Mouse (Mus musculus) embryonic facial prominence, embryonic 15.5 days (tissue): ENCODE measurements around the gene Mief1. TPM values are rescaled to one million over a fixed set of nuclear protein-coding genes. Genes with fewer than 3 reads are reported as not detected.
A peak's percentile ranks its signal among the peaks of the same experiment; 100 is the strongest.

Experiments
- ATAC-seq: fragments of 200-750 bp; cut with Nextera tagmentation; 2 replicates; pipeline ENCODE4 v1.8.0; 2017; ENCODE audit warnings: low read depth, moderate TSS enrichment; ENCODE audit not compliant: insufficient number of reproducible peaks, low FRiP score, low TSS enrichment
- H3K27ac ChIP-seq: fragments of 300-500 bp; sonication (generic); replicated peaks from 2 replicates; pipeline ENCODE4 v1.5.1; 2015; ENCODE audit warnings: mild to moderate bottlenecking, inconsistent platforms
- H3K27me3 ChIP-seq: fragments of 300-500 bp; sonication (generic); 2 replicates; pipeline ENCODE4 v1.6.1; 2015; ENCODE audit warnings: inconsistent platforms
- H3K36me3 ChIP-seq: fragments of 300-500 bp; sonication (generic); 2 replicates; pipeline ENCODE4 v1.6.1; 2015; ENCODE audit warnings: mild to moderate bottlenecking, inconsistent platforms
- H3K4me1 ChIP-seq: fragments of 300-500 bp; sonication (generic); 2 replicates; pipeline ENCODE4 v1.6.1; 2015; ENCODE audit warnings: inconsistent platforms
- H3K4me2 ChIP-seq: fragments of 300-500 bp; sonication (generic); replicated peaks from 2 replicates; pipeline ENCODE4 v1.6.1; 2015; ENCODE audit warnings: mild to moderate bottlenecking, inconsistent platforms
- H3K4me3 ChIP-seq: fragments of 300-500 bp; sonication (generic); replicated peaks from 2 replicates; pipeline ENCODE4 v1.5.1; 2015; ENCODE audit warnings: mild to moderate bottlenecking, inconsistent platforms
- H3K9ac ChIP-seq: fragments of 300-500 bp; sonication (generic); 2 replicates; pipeline ENCODE4 v1.6.1; 2015; ENCODE audit warnings: inconsistent platforms
- H3K9me3 ChIP-seq: fragments of 300-500 bp; sonication (generic); replicated peaks from 2 replicates; pipeline ENCODE4 v1.6.1; 2016; ENCODE audit warnings: inconsistent platforms
- WGBS: fragments of 180-500 bp; shearing (Covaris S2); methylation state at CpG from one replicate; pipeline ENCODE4 v1.1.7; 2015; 5-methylcytosine and 5-hydroxymethylcytosine counted together
- polyA plus RNA-seq: library from polyadenylated mRNA; unstranded; fragments of >200 nt; fragmentation: Nextera tagmentation; extraction: Ambion mirVana; gene quantifications from 2 replicates; pipeline ENCODE4 v1.2.1, GENCODE M21; 2015

Mief1 gene
- polyA plus RNA-seq, result 26.4 and 27.8 TPM in 2 replicates

DNA sequence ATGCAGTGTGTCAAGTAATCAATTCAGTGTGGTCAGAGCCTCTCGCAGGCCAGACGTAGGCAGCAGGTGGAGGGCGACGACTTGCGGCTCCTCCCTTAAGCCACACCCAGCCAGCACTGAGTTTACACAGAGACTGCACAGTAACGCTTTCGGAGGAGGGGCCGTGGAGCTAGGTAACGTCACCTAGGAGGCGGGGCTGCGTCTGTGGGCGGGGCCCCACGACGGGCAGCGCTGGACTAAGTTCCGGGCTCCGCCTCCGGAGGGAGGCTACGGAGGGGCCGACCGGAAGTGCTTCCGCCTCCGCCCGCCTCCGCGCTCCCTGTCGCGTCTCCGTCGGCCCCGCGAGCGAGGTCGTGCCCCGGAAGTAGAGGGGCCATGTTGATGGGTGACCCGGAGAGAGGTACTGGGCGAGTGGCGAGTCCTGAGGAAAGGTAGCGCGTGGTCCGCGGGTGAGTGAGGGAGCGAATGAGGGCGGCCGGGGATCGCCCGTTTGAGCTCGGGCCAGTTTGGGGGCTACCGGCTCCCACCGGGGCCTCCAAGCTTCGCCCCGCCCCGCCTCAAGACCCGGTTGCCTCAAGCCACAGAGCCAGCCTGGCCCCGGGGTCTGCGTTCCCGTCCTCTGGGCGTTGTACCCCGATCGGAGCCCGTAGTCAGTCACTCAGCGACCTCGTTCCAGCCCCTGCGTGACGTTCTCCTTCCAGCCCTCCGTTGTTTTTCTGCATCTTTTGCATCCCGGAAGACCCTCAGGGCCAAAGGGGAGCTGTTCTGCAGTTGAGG lies at the start of gene Mief1:
Gene Mief1, plus strand, starts transcription at position 286 of the 777 bp plus-strand sequence.
- H3K4me2 ChIP-seq, result peak within 1 kb of the TSS; percentile 75
- peaks cover 31% of the 10 kb centered on the region for H3K36me3 ChIP-seq
- peak within 1 kb of the TSS; percentile 89 for H3K27ac ChIP-seq
- no peaks in the 10 kb centered on the region for H3K27me3 ChIP-seq
- peaks cover 18% of the 10 kb centered on the region for H3K4me1 ChIP-seq
- peak; percentile 97 for ATAC-seq
- under 1% methylated on average over 67 of the region's 67 CpGs for WGBS
- no peaks in the 10 kb centered on the region for H3K9me3 ChIP-seq
- peak within 1 kb of the TSS; percentile 90 for H3K9ac ChIP-seq
- peak within 1 kb of the TSS; percentile 91 for H3K4me3 ChIP-seq

DNA sequence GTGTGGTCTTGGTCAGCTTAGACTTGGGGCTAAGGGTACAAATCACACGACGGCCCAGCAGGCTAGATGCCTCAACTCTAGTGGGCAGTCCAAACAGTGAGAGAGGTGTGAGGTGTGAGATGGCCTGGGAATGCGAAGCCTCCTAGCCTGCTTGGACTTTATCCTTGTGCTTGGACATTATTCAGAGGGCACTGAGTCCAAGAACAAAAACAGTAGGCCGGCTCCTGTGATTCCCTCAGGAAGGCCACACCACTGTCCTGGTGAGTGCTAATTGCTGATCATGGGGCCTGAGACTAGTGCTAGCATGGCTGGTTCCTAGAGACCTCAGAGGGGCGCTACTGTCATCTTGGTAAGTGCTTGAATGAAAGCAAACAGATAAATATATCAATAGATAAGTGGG lies 44.9 kb upstream of the Mief1 start:
- Histone ChIP-seq H3K9me3 (no peaks in the 10 kb centered on the region), H3K4me1 (0 out of 2 replicates have a peak, but pooled peaks cover 1% of the 10 kb centered on the region), H3K4me3 (no peak overlapping the region), H3K36me3 (no peaks in the 10 kb centered on the region), H3K9ac (no peak overlapping the region), H3K4me2 (no peak overlapping the region), H3K27me3 (no peaks in the 10 kb centered on the region), H3K27ac (no peak overlapping the region)
- 83% methylated on average over 5 of the region's 5 CpGs for WGBS
- no peak for ATAC-seq

DNA sequence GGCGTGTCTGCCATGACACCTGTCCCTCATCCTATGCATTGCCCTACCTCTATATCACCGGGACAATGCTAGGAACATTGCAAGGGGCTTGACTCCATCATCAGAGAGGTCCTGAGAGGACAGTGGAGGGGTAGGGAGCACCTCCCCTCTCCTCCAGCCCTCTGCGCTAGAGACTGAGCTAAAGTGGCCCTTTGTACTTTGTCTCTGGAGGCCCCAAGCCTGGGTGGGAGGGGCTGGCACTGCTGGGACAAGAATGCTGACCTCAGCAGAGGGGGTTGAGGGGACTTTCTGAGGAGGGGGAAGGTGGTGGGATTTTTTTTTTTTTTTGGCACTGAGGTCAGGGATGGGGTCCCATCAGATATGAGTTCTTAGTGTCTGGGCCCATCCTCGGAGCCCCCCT lies 43.7 kb upstream of the Mief1 start:
- ATAC-seq, result 0 out of 2 replicates have a peak, but pooled peaks have one; percentile 20

DNA sequence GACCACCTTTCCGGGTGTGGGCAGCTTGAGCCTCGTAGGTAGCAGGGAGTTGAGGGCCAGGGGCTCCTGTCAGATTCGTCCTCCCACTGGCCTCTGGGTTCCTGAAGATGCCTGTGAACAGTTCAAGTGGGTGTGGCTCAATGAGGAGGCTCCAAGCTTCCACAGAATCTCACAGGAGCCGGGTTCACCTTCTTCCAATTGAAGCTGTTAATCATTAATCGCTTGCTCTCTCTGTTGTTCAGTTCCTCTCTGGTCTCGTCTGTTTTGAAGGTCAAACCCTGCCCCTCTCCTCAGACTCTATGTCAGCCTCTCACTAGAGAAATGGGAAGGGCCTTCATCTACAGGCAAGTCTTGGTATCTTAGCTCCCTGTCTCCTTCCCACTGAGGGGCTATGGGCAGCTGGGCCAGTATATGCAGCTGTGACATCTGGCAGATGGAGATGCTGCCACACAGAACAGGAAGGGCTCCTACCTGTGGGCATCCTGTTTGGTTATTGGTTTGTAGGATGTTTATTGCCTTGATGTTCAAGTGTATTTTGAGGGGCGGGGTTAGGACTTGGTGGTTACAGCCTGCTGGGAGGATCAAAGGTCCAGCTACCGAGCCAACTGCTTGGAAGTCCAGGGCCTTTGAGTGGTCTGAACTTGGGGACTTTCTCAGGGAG lies 42.1 kb upstream of the Mief1 start:
- 76% methylated on average over 8 of the region's 8 CpGs for WGBS

More for the DNA sequence above, 43.7 kb upstream of the Mief1 start:
- Histone ChIP-seq H3K27me3 (no peaks in the 10 kb centered on the region), H3K36me3 (no peaks in the 10 kb centered on the region), H3K9me3 (no peaks in the 10 kb centered on the region), H3K9ac (no peak overlapping the region), H3K27ac (no peak overlapping the region), H3K4me2 (no peak overlapping the region), H3K4me3 (no peak overlapping the region), H3K4me1 (0 out of 2 replicates have a peak, but pooled peaks cover 4% of the 10 kb centered on the region)
- 80% methylated on average over 4 of the region's 4 CpGs for WGBS

DNA sequence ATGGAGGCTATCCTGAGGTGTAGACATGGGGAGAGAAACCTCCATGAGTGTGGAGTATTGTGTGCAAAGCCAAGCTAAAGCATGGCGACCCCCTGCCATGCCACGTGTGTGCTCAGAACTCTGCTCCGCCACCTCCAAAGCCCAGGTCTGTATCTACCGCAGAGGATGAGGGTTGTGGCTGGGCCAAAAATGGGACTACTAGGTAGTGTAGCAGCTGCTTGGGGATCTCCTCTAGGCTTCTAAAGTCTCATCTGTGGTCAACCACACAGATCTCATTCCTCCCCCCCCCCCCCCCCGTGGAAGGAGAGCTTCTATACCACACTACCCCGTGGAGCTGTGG lies 41.6 kb upstream of the Mief1 start:
- WGBS, result 84% methylated on average over 6 of the region's 6 CpGs
- H3K9me3 ChIP-seq, result no peaks in the 10 kb centered on the region
- no peaks in the 10 kb centered on the region for H3K27me3 ChIP-seq
- H3K4me2 ChIP-seq, result no peak overlapping the region
- no peak for ATAC-seq
- H3K4me3 ChIP-seq, result no peak overlapping the region
- no peak overlapping the region for H3K9ac ChIP-seq
- 0 out of 2 replicates have a peak, but pooled peaks cover 4% of the 10 kb centered on the region for H3K4me1 ChIP-seq
- H3K27ac ChIP-seq, result no peak overlapping the region
- no peaks in the 10 kb centered on the region for H3K36me3 ChIP-seq

More for the DNA sequence above, 42.1 kb upstream of the Mief1 start:
- Histone ChIP-seq H3K4me1 (0 out of 2 replicates have a peak, but pooled peaks cover 4% of the 10 kb centered on the region), H3K36me3 (no peaks in the 10 kb centered on the region), H3K9ac (no peak overlapping the region), H3K27ac (no peak overlapping the region), H3K4me3 (no peak overlapping the region), H3K27me3 (no peaks in the 10 kb centered on the region), H3K9me3 (no peaks in the 10 kb centered on the region), H3K4me2 (no peak overlapping the region)
- no peak for ATAC-seq

DNA sequence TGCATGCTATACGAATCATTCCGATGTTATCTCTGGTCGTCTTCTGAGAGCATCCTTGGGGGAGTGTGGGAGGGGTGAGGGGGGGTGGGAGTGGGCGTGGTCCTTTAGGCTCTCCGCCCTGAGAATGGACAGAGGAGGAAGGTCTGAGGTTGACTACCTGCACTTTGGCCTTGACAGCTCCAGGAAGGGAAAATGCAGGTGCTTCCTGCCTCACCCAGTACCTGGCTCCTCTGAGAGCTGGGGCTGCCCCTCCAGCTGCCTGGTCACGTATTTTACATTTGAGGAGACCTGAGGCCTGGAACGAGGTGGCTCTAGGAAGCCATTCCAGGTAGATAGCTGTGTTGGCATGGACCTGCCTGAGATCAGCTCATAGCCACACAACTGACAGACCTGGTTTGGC lies 41.0 kb upstream of the Mief1 start:
- no peak overlapping the region for H3K27ac ChIP-seq
- H3K4me2 ChIP-seq, result no peak overlapping the region
- no peak overlapping the region for H3K9ac ChIP-seq
- 0 out of 2 replicates have a peak, but pooled peaks cover 4% of the 10 kb centered on the region for H3K4me1 ChIP-seq
- no peaks in the 10 kb centered on the region for H3K36me3 ChIP-seq
- H3K27me3 ChIP-seq, result no peaks in the 10 kb centered on the region
- no peak for ATAC-seq
- 81% methylated on average over 7 of the region's 7 CpGs for whole genome bisulfite sequencing
- no peaks in the 10 kb centered on the region for H3K9me3 ChIP-seq
- H3K4me3 ChIP-seq, result no peak overlapping the region

DNA sequence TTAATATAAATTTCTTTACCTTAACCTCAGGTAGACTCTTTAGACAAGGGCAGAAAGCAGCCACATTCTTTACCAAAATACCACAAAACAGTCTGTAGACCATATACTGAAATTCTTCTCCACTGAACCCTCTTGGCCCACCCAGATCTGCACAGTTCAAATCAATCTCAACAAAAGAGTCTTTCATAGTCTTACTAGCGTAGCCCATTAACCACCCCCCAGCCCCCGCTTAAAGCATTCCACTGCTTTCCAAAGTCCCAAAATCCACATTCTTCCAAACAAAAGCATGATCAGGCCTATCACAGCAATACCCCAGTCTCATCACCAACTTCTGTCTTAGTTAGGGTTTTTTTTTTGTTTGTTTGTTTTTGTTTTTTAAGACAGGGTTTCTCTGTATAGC lies 34.3 kb upstream of the Mief1 start:
- no peaks in the 10 kb centered on the region for H3K36me3 ChIP-seq
- H3K27ac ChIP-seq, result no peak overlapping the region
- WGBS, result 84% methylated on average over 2 of the region's 2 CpGs
- H3K9me3 ChIP-seq, result no peaks in the 10 kb centered on the region
- no peak for ATAC-seq
- H3K27me3 ChIP-seq, result no peaks in the 10 kb centered on the region
- peaks cover 5% of the 10 kb centered on the region; the same call in 1 of the 2 replicates for H3K4me1 ChIP-seq
- no peak overlapping the region for H3K4me2 ChIP-seq
- no peak overlapping the region for H3K9ac ChIP-seq
- no peak overlapping the region for H3K4me3 ChIP-seq

DNA sequence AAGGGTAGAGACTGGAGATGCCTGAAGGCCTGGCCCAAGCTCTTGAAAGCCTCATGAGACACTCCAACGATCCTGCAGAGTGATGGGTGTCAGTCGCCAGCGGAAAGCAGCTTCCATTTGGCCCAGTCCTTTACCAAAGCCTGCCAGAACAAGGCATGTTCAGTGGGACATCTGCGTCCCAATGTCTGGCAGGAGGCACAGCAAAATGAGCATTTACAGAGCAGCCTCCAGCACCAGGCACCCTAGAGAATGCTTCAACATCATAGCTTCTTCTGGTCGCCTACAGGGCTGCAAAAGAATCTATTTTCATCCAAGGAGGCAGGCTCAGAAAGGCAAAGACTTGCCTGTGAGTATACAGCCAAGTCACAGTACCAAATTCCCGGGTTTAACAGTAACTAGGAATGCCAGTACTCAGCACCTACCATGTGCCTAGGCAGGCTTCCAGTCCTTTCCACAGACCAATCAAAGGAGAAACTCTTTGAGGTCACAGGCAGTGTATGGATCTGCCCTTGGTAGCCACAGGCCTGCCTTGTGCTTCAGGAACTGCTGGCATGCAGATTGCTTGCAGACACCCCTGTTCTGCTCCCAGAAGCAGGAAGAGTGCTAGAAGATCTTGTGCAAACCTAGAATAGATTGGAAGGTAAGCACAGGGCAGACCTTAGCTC lies 31.6 kb upstream of the Mief1 start:
- Histone ChIP-seq H3K36me3 (no peaks in the 10 kb centered on the region), H3K4me3 (no peak overlapping the region), H3K4me2 (no peak overlapping the region), H3K27ac (no peak overlapping the region), H3K9me3 (no peaks in the 10 kb centered on the region), H3K4me1 (peaks cover 5% of the 10 kb centered on the region; the same call in 1 of the 2 replicates), H3K9ac (no peak overlapping the region), H3K27me3 (no peaks in the 10 kb centered on the region)
- ATAC-seq, result no peak
- WGBS, result 69% methylated on average over 6 of the region's 6 CpGs

DNA sequence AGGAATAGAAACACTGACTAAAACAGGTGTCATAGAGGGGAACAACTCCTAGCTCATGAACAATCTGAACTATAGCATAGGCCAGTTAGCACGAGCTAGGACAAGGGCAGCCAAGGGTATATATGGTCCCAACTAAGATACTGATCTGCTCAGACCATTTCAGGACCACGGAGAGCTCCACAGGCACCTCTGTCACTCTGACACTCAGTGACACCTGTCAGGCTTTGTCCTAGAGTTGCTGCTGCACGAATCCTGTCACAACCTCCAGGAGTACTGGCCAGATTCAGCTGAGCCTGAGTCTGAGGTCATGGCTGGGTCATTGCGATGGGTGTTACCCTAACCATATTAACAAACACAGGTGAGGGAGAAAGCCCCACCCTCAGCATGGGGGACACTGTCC lies 30.4 kb upstream of the Mief1 start:
- no peaks in the 10 kb centered on the region for H3K27me3 ChIP-seq
- H3K36me3 ChIP-seq, result no peaks in the 10 kb centered on the region
- H3K4me2 ChIP-seq, result no peak overlapping the region
- no peak overlapping the region for H3K9ac ChIP-seq
- no peaks in the 10 kb centered on the region for H3K9me3 ChIP-seq
- no peak for ATAC-seq
- H3K4me1 ChIP-seq, result peaks cover 5% of the 10 kb centered on the region; the same call in 1 of the 2 replicates
- 36% methylated on average over 4 of the region's 4 CpGs for WGBS
- H3K4me3 ChIP-seq, result no peak overlapping the region
- H3K27ac ChIP-seq, result no peak overlapping the region

DNA sequence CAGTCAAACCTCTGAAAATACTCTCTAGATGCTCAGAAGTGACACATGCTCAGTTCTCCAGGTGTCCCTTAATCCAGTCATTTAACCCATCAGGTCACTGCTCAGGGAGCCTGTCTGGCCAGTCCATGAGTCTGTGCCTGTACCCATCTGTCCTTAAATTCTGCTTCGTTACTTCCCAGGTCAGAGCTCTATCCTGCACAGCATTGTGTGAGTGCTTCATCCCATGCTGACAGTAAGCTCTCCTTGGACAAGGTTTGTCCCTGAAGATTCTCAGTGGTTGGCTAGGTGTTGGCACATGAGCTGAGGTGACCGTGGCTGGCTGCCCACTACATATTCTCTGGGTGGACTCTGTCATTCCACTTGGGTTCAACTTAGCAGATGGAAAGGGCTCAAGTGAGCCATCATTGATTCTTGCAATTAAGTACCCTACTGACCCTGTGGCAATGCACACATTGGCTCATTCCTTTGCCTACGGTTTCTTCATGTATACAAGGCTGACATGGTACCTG lies 27.7 kb upstream of the Mief1 start:
- peaks cover 5% of the 10 kb centered on the region; the same call in 1 of the 2 replicates for H3K4me1 ChIP-seq
- ATAC-seq, result no peak
- no peak overlapping the region for H3K27ac ChIP-seq
- H3K4me3 ChIP-seq, result no peak overlapping the region
- no peak overlapping the region for H3K9ac ChIP-seq
- no peak overlapping the region for H3K4me2 ChIP-seq
- no peaks in the 10 kb centered on the region for H3K9me3 ChIP-seq
- no peaks in the 10 kb centered on the region for H3K27me3 ChIP-seq
- 88% methylated on average over 3 of the region's 3 CpGs for WGBS
- no peaks in the 10 kb centered on the region for H3K36me3 ChIP-seq

DNA sequence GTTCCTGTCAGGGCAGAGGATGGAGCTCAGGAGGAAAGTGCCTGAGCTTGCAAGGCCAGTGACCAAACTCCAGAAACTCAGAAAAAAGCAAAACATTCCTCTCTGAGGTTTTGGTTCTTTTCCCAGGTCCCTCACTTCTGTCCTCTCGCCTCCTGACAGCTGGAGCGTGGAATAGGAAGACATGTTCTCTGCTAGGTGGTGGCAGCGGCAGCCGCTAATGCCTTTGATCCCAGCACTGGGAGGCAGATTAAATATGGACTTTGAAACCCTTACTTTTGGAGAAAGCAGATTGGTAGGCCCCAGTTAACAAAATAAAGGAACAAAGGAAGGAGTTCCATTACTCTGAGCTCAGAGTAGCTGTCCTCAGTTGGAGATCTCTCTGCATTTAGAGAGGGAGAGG lies 25.4 kb upstream of the Mief1 start:
- 36% methylated on average over 4 of the region's 4 CpGs for WGBS
- ATAC-seq, result no peak
- no peaks in the 10 kb centered on the region for H3K9me3 ChIP-seq
- peaks cover 12% of the 10 kb centered on the region for H3K36me3 ChIP-seq
- H3K27me3 ChIP-seq, result no peaks in the 10 kb centered on the region
- H3K4me2 ChIP-seq, result no peak overlapping the region
- H3K4me1 ChIP-seq, result no peaks in the 10 kb centered on the region; the same call in 1 of the 2 replicates
- no peak overlapping the region for H3K4me3 ChIP-seq
- no peak overlapping the region for H3K9ac ChIP-seq
- H3K27ac ChIP-seq, result 0 out of 2 replicates have a peak overlapping the region, but pooled peaks have one; percentile 6
